Mouse (Mus musculus) hindbrain, embryonic 16.5 days (tissue): ENCODE results near the gene Pip5k1b. TPM values are rescaled to one million over a fixed set of nuclear protein-coding genes. Genes with fewer than 3 reads are reported as not detected.
A peak's percentile ranks its signal among the peaks of the same experiment; 100 is the strongest.

Experiments
- ATAC-seq: fragments of 200-750 bp; cut with Nextera tagmentation; 2 replicates; pipeline ENCODE4 v1.8.0; 2017; ENCODE audit warnings: moderate TSS enrichment, moderate library complexity
- H3K27ac ChIP-seq: fragments of 300-500 bp; sonication (generic); 2 replicates; pipeline ENCODE4 v1.5.1; 2014; ENCODE audit warnings: low read depth, mild to moderate bottlenecking, control low read depth, low read length, moderate library complexity
- H3K27me3 ChIP-seq: fragments of 300-500 bp; sonication (generic); replicated peaks from 2 replicates; pipeline ENCODE4 v1.6.1; 2014; ENCODE audit warnings: low read length; ENCODE audit not compliant: control insufficient read depth, insufficient read depth
- H3K36me3 ChIP-seq: fragments of 300-500 bp; sonication (generic); 2 replicates; pipeline ENCODE4 v1.6.1; 2014; ENCODE audit warnings: mild to moderate bottlenecking, low read length, moderate library complexity, mixed read lengths; ENCODE audit not compliant: control insufficient read depth, insufficient read depth
- H3K4me1 ChIP-seq: fragments of 300-500 bp; sonication (generic); 2 replicates; pipeline ENCODE4 v1.6.1; 2014; ENCODE audit warnings: low read depth, low read length; ENCODE audit not compliant: control insufficient read depth, insufficient read depth
- H3K4me2 ChIP-seq: fragments of 300-500 bp; sonication (generic); 2 replicates; pipeline ENCODE4 v1.6.1; 2014; ENCODE audit warnings: mild to moderate bottlenecking, low read length, control low read depth, moderate library complexity
- H3K4me3 ChIP-seq: fragments of 300-500 bp; sonication (generic); 2 replicates; pipeline ENCODE4 v1.5.1; 2014; ENCODE audit warnings: mild to moderate bottlenecking, low read length, control low read depth, moderate library complexity
- H3K9ac ChIP-seq: fragments of 300-500 bp; sonication (generic); 2 replicates; pipeline ENCODE4 v1.6.1; 2014; ENCODE audit warnings: low read depth, mild to moderate bottlenecking, control low read depth, low read length, moderate library complexity
- H3K9me3 ChIP-seq: fragments of 300-500 bp; sonication (generic); 2 replicates; pipeline ENCODE4 v1.6.1; 2014; ENCODE audit warnings: mild to moderate bottlenecking, low read length, moderate library complexity; ENCODE audit not compliant: control insufficient read depth
- WGBS: fragments of 180-500 bp; shearing (Covaris S2); extraction: QIAGEN DNeasy Blood & Tissue Kit; methylation state at CpG from one replicate; pipeline ENCODE4 v1.1.7; 2014; 5-methylcytosine and 5-hydroxymethylcytosine counted together
- polyA plus RNA-seq: library from polyadenylated mRNA; unstranded; fragments of >200 nt; fragmentation: Nextera tagmentation; extraction: Ambion mirVana; gene quantifications from 2 replicates; pipeline ENCODE4 v1.2.1, GENCODE M21; 2015

Pip5k1b gene
- polyA plus RNA-seq, 1 experiment from 2014 or later, result 2.2 TPM

GRCm38 (mm10) chr19:24499291-24499690 is 56.4 kb downstream of the Pip5k1b start:
- no peak overlapping the region for H3K4me3 ChIP-seq
- no peaks in the 10 kb centered on the region for H3K36me3 ChIP-seq
- no peak overlapping the region for H3K9ac ChIP-seq
- no peak for ATAC-seq
- 80% methylated on average over 3 of the region's 3 CpGs for WGBS
- no peak overlapping the region for H3K27ac ChIP-seq
- H3K9me3 ChIP-seq, result no peaks in the 10 kb centered on the region
- no peaks in the 10 kb centered on the region for H3K27me3 ChIP-seq
- H3K4me1 ChIP-seq, result no peaks in the 10 kb centered on the region
- H3K4me2 ChIP-seq, result no peak overlapping the region

- no peak overlapping the region for H3K4me2 ChIP-seq
- no peaks in the 10 kb centered on the region for H3K4me1 ChIP-seq
- no peaks in the 10 kb centered on the region for H3K27me3 ChIP-seq
- H3K27ac ChIP-seq, result no peak overlapping the region
- ATAC-seq, result no peak
- no peak overlapping the region for H3K4me3 ChIP-seq
- no peak overlapping the region for H3K9ac ChIP-seq
- no peaks in the 10 kb centered on the region for H3K9me3 ChIP-seq
- 88% methylated on average over 4 of the region's 4 CpGs for WGBS
- no peaks in the 10 kb centered on the region for H3K36me3 ChIP-seq
Measured at GRCm38 (mm10) chr19:24493887-24494286, 61.8 kb downstream of the Pip5k1b start.

GRCm38 (mm10) chr19:24491824-24492223 is 63.8 kb downstream of the Pip5k1b start:
- Histone ChIP-seq H3K4me2 (no peak overlapping the region), H3K27ac (no peak overlapping the region), H3K4me3 (no peak overlapping the region), H3K36me3 (no peaks in the 10 kb centered on the region), H3K9ac (no peak overlapping the region), H3K9me3 (no peaks in the 10 kb centered on the region), H3K4me1 (no peaks in the 10 kb centered on the region), H3K27me3 (no peaks in the 10 kb centered on the region)
- WGBS, result 23% methylated on average over 3 of the region's 3 CpGs
- no peak for ATAC-seq

- WGBS, result 71% methylated on average over 5 of the region's 5 CpGs
- H3K4me2 ChIP-seq, result no peak overlapping the region
- no peak overlapping the region for H3K27ac ChIP-seq
- no peaks in the 10 kb centered on the region for H3K9me3 ChIP-seq
- no peak overlapping the region for H3K9ac ChIP-seq
- no peak for ATAC-seq
- no peaks in the 10 kb centered on the region for H3K4me1 ChIP-seq
- H3K4me3 ChIP-seq, result no peak overlapping the region
- H3K27me3 ChIP-seq, result no peaks in the 10 kb centered on the region
- H3K36me3 ChIP-seq, result no peaks in the 10 kb centered on the region
Measured at GRCm38 (mm10) chr19:24490275-24490674, 65.4 kb downstream of the Pip5k1b start.

- no peaks in the 10 kb centered on the region for H3K27me3 ChIP-seq
- no peak overlapping the region for H3K27ac ChIP-seq
- 80% methylated on average over 8 of the region's 8 CpGs for WGBS
- no peaks in the 10 kb centered on the region for H3K9me3 ChIP-seq
- no peak for ATAC-seq
- H3K4me2 ChIP-seq, result no peak overlapping the region
- no peaks in the 10 kb centered on the region for H3K36me3 ChIP-seq
- no peak overlapping the region for H3K9ac ChIP-seq
- H3K4me1 ChIP-seq, result no peaks in the 10 kb centered on the region
- no peak overlapping the region for H3K4me3 ChIP-seq
Measured at GRCm38 (mm10) chr19:24486433-24487296, 69.0 kb downstream of the Pip5k1b start.

- H3K4me1 ChIP-seq, result no peaks in the 10 kb centered on the region
- no peak overlapping the region for H3K9ac ChIP-seq
- H3K9me3 ChIP-seq, result no peaks in the 10 kb centered on the region
- H3K4me3 ChIP-seq, result no peak overlapping the region
- H3K36me3 ChIP-seq, result no peaks in the 10 kb centered on the region
- H3K4me2 ChIP-seq, result no peak overlapping the region
- H3K27me3 ChIP-seq, result no peaks in the 10 kb centered on the region
- WGBS, result 54% methylated on average over 4 of the region's 4 CpGs
- ATAC-seq, result no peak
- H3K27ac ChIP-seq, result no peak overlapping the region
Measured at GRCm38 (mm10) chr19:24484612-24485194, 71.0 kb downstream of the Pip5k1b start.

GRCm38 (mm10) chr19:24480916-24481315 is 74.8 kb downstream of the Pip5k1b start:
- H3K36me3 ChIP-seq, result no peaks in the 10 kb centered on the region
- H3K4me2 ChIP-seq, result no peak overlapping the region
- H3K9me3 ChIP-seq, result no peaks in the 10 kb centered on the region
- peaks cover 2% of the 10 kb centered on the region; the same call in 1 of the 2 replicates for H3K4me1 ChIP-seq
- no peak overlapping the region for H3K27ac ChIP-seq
- 66% methylated on average over 2 of the region's 2 CpGs for WGBS
- H3K27me3 ChIP-seq, result no peaks in the 10 kb centered on the region
- no peak overlapping the region for H3K9ac ChIP-seq
- no peak for ATAC-seq
- H3K4me3 ChIP-seq, result no peak overlapping the region

GRCm38 (mm10) chr19:24476929-24477882 is 78.5 kb downstream of the Pip5k1b start, which contains the start of gene Fam122a:
TSS of gene Fam122a (minus strand) at chr19:24477356.
- Histone ChIP-seq H3K27me3 (no peaks in the 10 kb centered on the region), H3K4me2 (peak within 1 kb of the TSS; percentile 92), H3K4me1 (peaks cover 13% of the 10 kb centered on the region), H3K9me3 (no peaks in the 10 kb centered on the region), H3K9ac (peak within 1 kb of the TSS; percentile 92), H3K27ac (peak within 1 kb of the TSS; percentile 97), H3K4me3 (peak within 1 kb of the TSS; percentile 86), H3K36me3 (no peaks in the 10 kb centered on the region)
- peak; percentile 99 for ATAC-seq
- under 1% methylated on average over 78 of the region's 92 CpGs for WGBS
